Mouse (Mus musculus) limb, embryonic 12.5 days (tissue): ENCODE results near the gene Nuak2. TPM values are rescaled to one million over a fixed set of nuclear protein-coding genes. Genes with fewer than 3 reads are reported as not detected.
"Not testable (repeated sequence)": the region's sequence is repeated elsewhere in the genome, so short reads cannot be mapped to it uniquely, and the experiment has no call there.

Experiments used
- ATAC-seq: fragments of 200-750 bp; cut with Nextera tagmentation; 2 replicates; pipeline ENCODE4 v1.8.0; 2017; ENCODE audit warnings: low read depth, moderate TSS enrichment; ENCODE audit not compliant: insufficient number of reproducible peaks, insufficient read depth, low FRiP score, low TSS enrichment
- H3K27ac ChIP-seq: fragments of 300-500 bp; sonication (generic); 2 replicates; pipeline ENCODE4 v1.5.1; 2016; ENCODE audit warnings: mild to moderate bottlenecking, moderate library complexity
- H3K27me3 ChIP-seq: fragments of 300-500 bp; sonication (generic); 2 replicates; pipeline ENCODE4 v1.6.1; 2016; ENCODE audit warnings: mild to moderate bottlenecking, moderate library complexity
- H3K36me3 ChIP-seq: fragments of 300-500 bp; sonication (generic); 2 replicates; pipeline ENCODE4 v1.6.1; 2016; ENCODE audit warnings: mild to moderate bottlenecking, moderate library complexity
- H3K4me1 ChIP-seq: fragments of 300-500 bp; sonication (generic); replicated peaks from 2 replicates; pipeline ENCODE4 v1.6.1; 2016
- H3K4me2 ChIP-seq: fragments of 300-500 bp; sonication (generic); 2 replicates; pipeline ENCODE4 v1.6.1; 2016; ENCODE audit warnings: mild to moderate bottlenecking, moderate library complexity
- H3K4me3 ChIP-seq: fragments of 300-500 bp; sonication (generic); replicated peaks from 2 replicates; pipeline ENCODE4 v1.5.1; 2016; ENCODE audit warnings: mild to moderate bottlenecking
- H3K9ac ChIP-seq: fragments of 300-500 bp; sonication (generic); replicated peaks from 2 replicates; pipeline ENCODE4 v1.6.1; 2016; ENCODE audit warnings: mild to moderate bottlenecking, moderate library complexity
- H3K9me3 ChIP-seq: fragments of 300-500 bp; sonication (generic); 2 replicates; pipeline ENCODE4 v1.6.1; 2016; ENCODE audit warnings: mild to moderate bottlenecking, moderate library complexity
- WGBS: fragments of 180-500 bp; shearing (Covaris S2); methylation state at CpG from one replicate; pipeline ENCODE4 v1.1.7; 2016; 5-methylcytosine and 5-hydroxymethylcytosine counted together
- polyA plus RNA-seq: library from polyadenylated mRNA; unstranded; fragments of >200 nt; fragmentation: Nextera tagmentation; extraction: Ambion mirVana; gene quantifications from 2 replicates; pipeline ENCODE4 v1.2.1, GENCODE M21; 2016

Nuak2 gene
- polyA plus RNA-seq, result 0.63 and 0.95 TPM in 2 replicates

DNA sequence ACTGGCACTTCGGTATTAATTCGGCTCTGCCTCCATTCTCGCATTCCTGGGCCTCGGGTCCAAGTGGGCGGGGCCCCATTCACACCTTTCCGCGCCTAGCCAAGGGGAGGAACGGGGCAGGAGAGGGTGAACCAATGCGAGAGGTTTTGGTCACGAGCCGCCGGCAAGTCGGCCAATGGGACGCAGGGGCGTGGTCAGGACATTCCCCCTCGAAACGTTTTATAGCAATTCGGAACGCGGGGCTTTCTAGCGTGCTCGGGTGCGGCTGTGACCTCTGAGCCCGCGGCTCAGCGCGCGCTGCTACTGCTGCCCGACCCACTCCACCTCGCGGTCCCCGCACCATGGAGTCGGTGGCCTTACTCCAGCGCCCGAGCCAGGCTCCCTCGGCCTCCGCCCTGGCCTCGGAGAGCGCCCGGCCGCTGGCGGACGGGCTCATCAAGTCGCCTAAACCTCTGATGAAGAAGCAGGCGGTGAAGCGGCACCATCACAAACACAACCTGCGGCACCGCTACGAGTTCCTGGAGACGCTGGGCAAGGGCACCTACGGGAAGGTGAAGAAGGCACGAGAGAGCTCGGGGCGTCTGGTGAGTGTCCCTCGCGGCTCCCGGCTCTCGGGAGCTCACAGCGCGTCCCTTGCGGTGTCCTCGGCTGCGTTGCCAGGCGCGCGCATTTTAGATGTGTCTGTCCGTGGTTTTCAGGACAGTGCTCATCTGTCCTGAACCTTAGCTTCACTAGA is at the start of gene Nuak2:
Gene Nuak2 (plus strand): TSS at position 238 of the 736 bp plus-strand sequence.
- peak within 1 kb of the TSS; percentile 62 for H3K9ac ChIP-seq
- H3K9me3 ChIP-seq, result no peaks in the 10 kb centered on the region
- no peaks in the 10 kb centered on the region for H3K36me3 ChIP-seq
- H3K4me1 ChIP-seq, result peaks cover 14% of the 10 kb centered on the region
- H3K4me2 ChIP-seq, result peak within 1 kb of the TSS; percentile 96
- H3K27ac ChIP-seq, result no peak within 1 kb of the TSS
- H3K27me3 ChIP-seq, result peaks cover 60% of the 10 kb centered on the region
- peak within 1 kb of the TSS; percentile 54 for H3K4me3 ChIP-seq
- under 1% methylated on average over 67 of the region's 67 CpGs for WGBS
- peak; percentile 82 for ATAC-seq

DNA sequence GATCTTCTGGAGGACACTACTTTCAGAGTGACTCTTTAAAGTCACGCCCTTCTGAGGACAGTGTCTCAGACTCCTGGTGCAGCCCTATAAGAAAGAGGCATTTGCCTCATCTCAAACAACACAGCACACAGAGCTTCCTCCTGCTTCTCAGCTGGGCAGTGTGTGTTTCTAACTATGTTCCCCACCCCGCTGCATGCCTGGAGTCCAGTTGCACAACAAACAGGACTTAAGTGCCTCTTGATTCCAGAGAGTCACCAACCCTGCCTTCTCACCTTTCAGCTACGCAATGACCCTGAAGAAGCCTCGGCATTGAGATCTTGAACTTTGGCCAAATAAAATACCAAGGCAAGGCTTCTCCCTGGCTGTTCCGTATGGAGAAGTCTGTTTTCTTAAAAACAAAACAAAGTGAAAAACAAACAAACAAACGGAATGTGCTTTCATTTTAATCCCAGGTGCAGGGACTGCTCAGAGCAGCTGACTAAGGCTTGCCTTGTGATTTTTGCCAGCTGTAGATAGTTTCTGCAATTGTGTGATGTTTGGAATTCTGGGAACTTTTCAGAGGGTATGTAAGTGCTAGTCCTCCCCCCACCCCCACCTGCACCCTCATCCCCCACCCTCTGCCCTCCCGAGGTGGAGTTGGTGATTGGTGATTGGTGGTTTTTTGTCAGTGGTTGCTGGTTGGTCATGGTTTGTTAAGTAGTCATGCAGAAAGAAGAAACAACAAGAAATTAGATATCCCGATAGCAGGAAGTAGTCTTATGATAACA is 49.0 kb upstream of the Nuak2 start:
- Histone ChIP-seq H3K4me2 (no peak overlapping the region), H3K27me3 (no peaks in the 10 kb centered on the region), H3K4me3 (no peak overlapping the region), H3K9me3 (no peaks in the 10 kb centered on the region), H3K9ac (no peak overlapping the region), H3K27ac (no peak overlapping the region), H3K36me3 (no peaks in the 10 kb centered on the region), H3K4me1 (peaks cover 29% of the 10 kb centered on the region)
- ATAC-seq, result no peak
- WGBS, result 44% methylated on average over 8 of the region's 8 CpGs

DNA sequence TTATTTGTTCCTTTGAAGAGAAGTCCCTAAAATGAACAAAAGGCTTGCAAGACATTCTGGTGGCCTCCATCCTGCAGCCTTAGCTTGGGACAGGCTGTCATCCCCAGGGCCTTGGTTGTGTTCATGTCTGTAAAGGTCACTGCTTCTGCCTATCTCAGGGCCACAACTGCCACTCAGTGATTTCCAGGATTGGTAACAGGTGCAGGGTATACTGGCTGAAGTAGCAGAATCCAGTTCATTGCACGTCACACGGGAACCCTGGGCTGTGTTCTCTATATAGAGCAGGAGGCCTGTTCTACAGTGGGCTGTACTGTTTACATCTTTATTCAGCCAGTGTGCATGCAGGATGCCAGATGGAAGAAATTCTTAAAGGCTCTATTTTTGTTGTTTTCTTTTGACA is 48.0 kb upstream of the Nuak2 start:
- ATAC-seq, result no peak
- Histone ChIP-seq H3K4me3 (no peak overlapping the region), H3K9me3 (no peaks in the 10 kb centered on the region), H3K27ac (no peak overlapping the region), H3K4me2 (no peak overlapping the region), H3K27me3 (no peaks in the 10 kb centered on the region), H3K36me3 (no peaks in the 10 kb centered on the region), H3K9ac (no peak overlapping the region), H3K4me1 (peaks cover 29% of the 10 kb centered on the region)
- 37% methylated on average over 2 of the region's 2 CpGs for WGBS

DNA sequence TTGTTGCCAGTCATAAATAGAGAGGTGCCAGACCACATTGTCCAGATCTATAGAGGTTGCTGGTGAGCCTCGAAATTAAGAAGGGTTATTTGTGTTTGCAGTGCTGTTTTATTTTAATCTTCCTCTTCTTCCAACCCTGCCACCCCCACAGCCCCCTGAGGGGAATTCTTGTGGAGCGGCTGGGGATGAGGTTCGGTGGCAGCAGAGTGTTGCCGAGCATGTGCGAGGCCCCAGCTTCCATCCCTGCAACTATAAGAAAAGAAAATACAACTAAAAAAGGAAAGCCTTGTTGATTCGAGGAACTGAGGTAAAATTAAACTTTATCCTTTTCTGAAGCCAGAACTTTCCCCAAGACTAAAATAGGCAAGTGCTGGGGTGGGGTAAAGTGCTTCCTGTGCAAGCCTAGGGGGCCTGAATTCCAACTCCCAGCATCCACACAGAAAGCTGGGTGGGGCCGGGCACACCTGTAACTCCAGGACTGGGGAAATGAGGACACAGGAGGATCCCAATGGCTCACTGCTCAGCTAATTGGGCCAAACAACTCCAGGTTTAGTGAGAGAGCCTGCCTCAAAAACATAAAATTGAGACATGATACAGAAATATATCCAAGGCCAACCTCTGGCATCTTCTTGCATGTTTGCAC is 47.4 kb upstream of the Nuak2 start:
- no peaks in the 10 kb centered on the region for H3K9me3 ChIP-seq
- H3K4me2 ChIP-seq, result no peak overlapping the region
- no peak overlapping the region for H3K27ac ChIP-seq
- no peak for ATAC-seq
- peaks cover 29% of the 10 kb centered on the region for H3K4me1 ChIP-seq
- 45% methylated on average over 7 of the region's 7 CpGs for WGBS
- no peak overlapping the region for H3K4me3 ChIP-seq
- no peak overlapping the region for H3K9ac ChIP-seq
- no peaks in the 10 kb centered on the region for H3K36me3 ChIP-seq
- H3K27me3 ChIP-seq, result no peaks in the 10 kb centered on the region

DNA sequence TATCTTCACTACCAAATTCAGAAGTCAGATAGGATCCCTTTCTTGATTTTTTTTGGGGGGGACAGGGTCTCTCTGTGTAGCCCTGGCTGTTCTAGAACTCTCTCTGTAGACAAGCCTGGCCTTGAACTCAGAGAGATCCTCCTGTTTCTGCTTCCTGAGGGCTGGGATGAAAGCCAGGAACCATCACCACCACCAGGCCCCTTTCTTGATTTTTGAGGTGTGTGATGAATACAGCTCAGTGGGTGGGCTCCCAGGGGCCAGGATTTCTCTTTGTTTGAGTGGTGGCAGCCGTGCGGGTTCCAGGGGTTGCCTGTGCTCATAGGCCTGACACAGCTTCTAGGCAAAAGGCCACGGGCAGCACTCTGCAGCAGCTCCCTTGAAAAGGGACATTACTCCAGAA is 44.7 kb upstream of the Nuak2 start:
- Histone ChIP-seq H3K4me3 (no peak overlapping the region), H3K4me2 (no peak overlapping the region), H3K27me3 (no peaks in the 10 kb centered on the region), H3K9ac (no peak overlapping the region), H3K27ac (no peak overlapping the region), H3K36me3 (no peaks in the 10 kb centered on the region), H3K4me1 (peaks cover 22% of the 10 kb centered on the region), H3K9me3 (no peaks in the 10 kb centered on the region)
- 81% methylated on average over 3 of the region's 3 CpGs for WGBS
- no peak for ATAC-seq

DNA sequence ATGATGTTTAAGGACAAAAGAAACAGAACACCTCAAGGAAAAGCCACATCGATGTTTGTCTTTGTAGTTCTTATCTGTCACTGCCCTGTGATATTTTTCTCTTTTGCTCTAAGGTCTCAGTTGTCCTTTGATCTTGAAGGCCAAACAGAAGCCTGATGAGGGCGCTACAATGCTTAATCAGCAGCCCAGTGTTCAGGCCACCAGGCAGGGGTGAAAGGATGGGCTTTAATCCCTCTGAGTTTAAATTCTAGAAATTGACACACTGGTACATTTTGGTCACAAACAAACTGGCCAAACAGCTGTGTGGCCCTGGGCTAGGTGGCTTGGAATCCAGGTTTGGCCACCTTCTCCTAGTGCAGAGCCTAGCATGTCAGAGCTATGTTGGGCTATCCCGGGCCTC is 39.2 kb upstream of the Nuak2 start:
- ATAC-seq, result no peak
- WGBS, result 59% methylated on average over 3 of the region's 3 CpGs
- Histone ChIP-seq H3K4me2 (no peak overlapping the region), H3K9me3 (no peaks in the 10 kb centered on the region), H3K4me1 (no peaks in the 10 kb centered on the region), H3K4me3 (no peak overlapping the region), H3K27me3 (no peaks in the 10 kb centered on the region), H3K36me3 (no peaks in the 10 kb centered on the region), H3K27ac (no peak overlapping the region), H3K9ac (no peak overlapping the region)

DNA sequence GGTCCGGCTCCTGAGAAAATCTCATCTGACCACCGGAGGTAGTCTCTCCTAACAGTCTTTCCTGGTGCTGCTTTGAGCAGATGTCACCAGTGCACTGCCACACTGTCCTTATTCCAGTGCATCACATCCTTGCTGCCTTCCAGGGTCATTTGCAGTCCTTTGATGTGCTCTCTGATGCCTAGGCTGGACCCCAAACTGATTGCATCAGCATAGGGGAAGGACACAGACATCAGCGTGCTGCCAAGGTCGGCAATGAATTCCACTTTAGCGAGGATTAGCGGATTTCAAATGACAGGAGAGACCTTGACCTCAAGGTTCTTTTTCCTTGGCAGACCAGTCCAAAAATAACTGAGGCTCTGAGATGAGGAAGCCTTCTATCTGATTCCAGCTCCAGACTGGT is 38.8 kb upstream of the Nuak2 start:
- no peak overlapping the region for H3K27ac ChIP-seq
- H3K36me3 ChIP-seq, result no peaks in the 10 kb centered on the region
- no peak overlapping the region for H3K9ac ChIP-seq
- H3K4me1 ChIP-seq, result no peaks in the 10 kb centered on the region
- ATAC-seq, result no peak
- H3K4me3 ChIP-seq, result no peak overlapping the region
- no peak overlapping the region for H3K4me2 ChIP-seq
- 60% methylated on average over 6 of the region's 6 CpGs for WGBS
- H3K27me3 ChIP-seq, result no peaks in the 10 kb centered on the region
- no peaks in the 10 kb centered on the region for H3K9me3 ChIP-seq

DNA sequence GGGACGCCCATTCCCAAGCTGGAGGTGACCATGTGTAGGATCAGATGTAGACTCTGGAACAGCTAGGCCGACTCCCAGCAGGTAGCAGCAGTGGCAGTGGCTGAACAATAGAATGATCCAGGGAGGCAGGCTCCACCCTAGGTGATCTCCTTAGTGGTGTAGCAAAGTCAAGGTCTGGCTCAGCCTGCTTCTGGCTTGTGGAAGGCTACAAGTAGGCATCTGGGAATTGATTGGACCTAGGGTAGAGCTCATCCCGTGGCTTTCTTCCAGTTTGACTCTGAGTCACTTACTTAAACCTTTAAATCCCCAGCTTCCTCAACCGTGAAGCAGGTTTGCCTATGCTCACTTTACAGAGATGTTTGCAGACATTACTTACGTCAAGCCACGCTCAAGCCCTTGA is 35.3 kb upstream of the Nuak2 start:
- not testable (repeated sequence) for H3K27me3 ChIP-seq, H3K4me3 ChIP-seq, H3K4me2 ChIP-seq, H3K36me3 ChIP-seq, H3K27ac ChIP-seq, ATAC-seq, H3K9me3 ChIP-seq, H3K4me1 ChIP-seq, H3K9ac ChIP-seq
- 79% methylated on average over 6 of the region's 6 CpGs for WGBS

DNA sequence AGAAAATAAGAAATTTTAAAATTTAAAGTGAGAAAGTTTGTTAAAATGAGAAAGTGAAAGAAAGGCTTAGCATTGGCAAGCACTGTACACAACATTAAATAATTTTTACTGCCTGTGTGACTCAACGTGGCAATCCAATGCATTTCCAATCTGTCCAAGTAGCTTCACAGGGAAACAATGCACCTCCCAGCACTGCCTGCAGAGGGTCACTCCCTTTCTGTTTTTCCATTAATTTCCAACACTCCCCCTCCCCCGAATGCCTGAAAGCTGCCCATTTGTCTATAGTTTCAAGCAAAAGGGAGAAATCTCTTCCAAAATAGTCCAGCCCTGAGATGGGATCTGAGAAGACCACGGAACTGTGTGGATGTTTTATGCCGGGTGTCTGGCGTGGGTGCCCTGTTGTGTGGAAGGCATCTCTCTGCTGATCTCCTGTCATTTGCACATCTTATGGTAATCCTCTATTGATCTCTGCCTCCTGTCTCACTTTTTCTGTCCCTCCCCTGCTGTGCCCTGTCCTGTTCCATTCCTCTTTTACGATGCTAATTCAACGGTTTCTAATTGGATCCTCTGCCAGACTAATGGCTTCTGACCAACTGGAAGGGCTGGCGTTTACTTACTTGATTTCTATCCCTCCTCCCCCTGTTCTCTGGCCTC is 34.3 kb upstream of the Nuak2 start:
- whole genome bisulfite sequencing, result 19% methylated on average over 8 of the region's 8 CpGs
- no peak overlapping the region for H3K27ac ChIP-seq
- no peaks in the 10 kb centered on the region for H3K4me1 ChIP-seq
- H3K9me3 ChIP-seq, result no peaks in the 10 kb centered on the region
- H3K27me3 ChIP-seq, result no peaks in the 10 kb centered on the region; the same call in 1 of the 2 replicates
- H3K9ac ChIP-seq, result no peak overlapping the region
- no peak for ATAC-seq
- H3K4me2 ChIP-seq, result no peak overlapping the region
- no peaks in the 10 kb centered on the region for H3K36me3 ChIP-seq
- H3K4me3 ChIP-seq, result no peak overlapping the region

DNA sequence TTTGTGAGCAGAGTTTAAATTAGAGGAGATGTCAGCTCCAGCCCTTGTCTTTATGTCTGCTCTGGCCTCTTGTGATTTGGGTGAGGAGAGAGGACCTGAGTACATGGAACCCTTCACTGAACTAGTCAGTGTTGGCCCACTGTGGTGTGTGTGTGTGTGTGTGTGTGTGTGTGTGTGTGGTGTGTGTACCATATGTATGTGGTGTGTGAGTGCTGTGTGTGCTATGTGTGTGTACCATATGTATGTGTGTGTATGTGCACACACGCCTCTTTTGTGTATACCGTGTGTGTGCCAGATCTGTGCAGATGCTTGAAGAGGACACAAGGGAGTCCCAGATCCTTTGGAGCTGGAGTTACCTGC is 33.8 kb upstream of the Nuak2 start:
- Histone ChIP-seq H3K9me3 (no peaks in the 10 kb centered on the region), H3K4me1 (no peaks in the 10 kb centered on the region), H3K4me2 (no peak overlapping the region), H3K4me3 (no peak overlapping the region), H3K9ac (no peak overlapping the region), H3K27me3 (no peaks in the 10 kb centered on the region; the same call in 1 of the 2 replicates), H3K36me3 (no peaks in the 10 kb centered on the region), H3K27ac (no peak overlapping the region)
- no peak for ATAC-seq
- 88% methylated on average over 2 of the region's 2 CpGs for WGBS

DNA sequence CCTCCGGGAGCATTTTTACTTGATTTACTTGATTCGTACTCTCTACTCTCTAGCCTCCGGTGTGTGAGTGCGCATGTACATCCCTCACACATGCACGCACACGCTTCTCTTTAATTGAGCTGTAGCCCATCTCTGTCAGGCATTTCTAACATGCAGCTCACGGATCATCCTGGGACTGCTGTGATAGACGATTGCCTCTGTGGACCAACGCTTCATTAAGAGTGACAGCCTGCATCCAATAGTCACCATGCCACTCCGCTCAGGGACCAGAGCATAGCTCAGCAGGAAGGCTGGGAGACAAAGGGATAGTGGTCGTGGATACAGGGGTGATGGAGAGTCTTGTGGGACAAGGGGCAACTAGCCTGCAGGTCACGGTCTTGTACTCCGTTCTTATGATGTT is 32.9 kb upstream of the Nuak2 start:
- no peaks in the 10 kb centered on the region for H3K4me1 ChIP-seq
- 76% methylated on average over 13 of the region's 13 CpGs for WGBS
- no peak for ATAC-seq
- H3K36me3 ChIP-seq, result no peaks in the 10 kb centered on the region
- H3K27ac ChIP-seq, result no peak overlapping the region
- no peak overlapping the region for H3K9ac ChIP-seq
- no peak overlapping the region for H3K4me2 ChIP-seq
- H3K27me3 ChIP-seq, result peaks cover 5% of the 10 kb centered on the region; the same call in 1 of the 2 replicates
- H3K9me3 ChIP-seq, result no peaks in the 10 kb centered on the region
- H3K4me3 ChIP-seq, result no peak overlapping the region
